Mouse (Mus musculus): Measurements from ENCODE around the gene Tdrd7. TPM values are rescaled to one million over a fixed set of nuclear protein-coding genes. Genes with fewer than 3 reads are reported as not detected.

Gene Tdrd7
- 0.24 and 0.26 TPM in 2 replicates for polyA plus RNA-seq (2012)

- TF ChIP-seq GATA1 (IDR thresholded peaks at IDR 0.05; ENCODE audit: low read length), result no peak
Observed at GRCm38 (mm10) chr4:45964771-45965439, at the start of gene Tdrd7. TSS of gene Tdrd7 (plus strand) at chr4:45965334.

GRCm38 (mm10) chr4:45917091-45917490 lies 48.0 kb upstream of the Tdrd7 start:
- no peak for TF ChIP-seq GATA1 (IDR thresholded peaks at IDR 0.05; ENCODE audit: low read length)

- TF ChIP-seq GATA1 (IDR thresholded peaks at IDR 0.05; ENCODE audit: low read length), result no peak
Observed at GRCm38 (mm10) chr4:45921663-45922435, 43.3 kb upstream of the Tdrd7 start.

- no peak for TF ChIP-seq GATA1 (IDR thresholded peaks at IDR 0.05; ENCODE audit: low read length)
Observed at GRCm38 (mm10) chr4:45924011-45924410, 41.1 kb upstream of the Tdrd7 start.

- TF ChIP-seq GATA1 (IDR thresholded peaks at IDR 0.05; ENCODE audit: low read length), result no peak
Observed at GRCm38 (mm10) chr4:45928561-45928960, 36.6 kb upstream of the Tdrd7 start.

- no peak for TF ChIP-seq GATA1 (IDR thresholded peaks at IDR 0.05; ENCODE audit: low read length)
Observed at GRCm38 (mm10) chr4:45941628-45942044, 23.5 kb upstream of the Tdrd7 start.

- TF ChIP-seq GATA1 (IDR thresholded peaks at IDR 0.05; ENCODE audit: low read length), result no peak
Observed at GRCm38 (mm10) chr4:45947729-45948128, 17.4 kb upstream of the Tdrd7 start.

GRCm38 (mm10) chr4:45949109-45949848 lies 15.9 kb upstream of the Tdrd7 start:
- TF ChIP-seq GATA1 (IDR thresholded peaks at IDR 0.05; ENCODE audit: low read length), result no peak

GRCm38 (mm10) chr4:45951830-45952229 lies 13.3 kb upstream of the Tdrd7 start:
- TF ChIP-seq GATA1 (IDR thresholded peaks at IDR 0.05; ENCODE audit: low read length), result no peak

GRCm38 (mm10) chr4:45953025-45953919 lies 11.9 kb upstream of the Tdrd7 start:
- no peak for TF ChIP-seq GATA1 (IDR thresholded peaks at IDR 0.05; ENCODE audit: low read length)

- TF ChIP-seq GATA1 (IDR thresholded peaks at IDR 0.05; ENCODE audit: low read length), result no peak
Observed at GRCm38 (mm10) chr4:45955235-45955634, 9.9 kb upstream of the Tdrd7 start.

- no peak for TF ChIP-seq GATA1 (IDR thresholded peaks at IDR 0.05; ENCODE audit: low read length)
Observed at GRCm38 (mm10) chr4:45956131-45956530, 9.0 kb upstream of the Tdrd7 start.

GRCm38 (mm10) chr4:45956706-45957105 lies 8.4 kb upstream of the Tdrd7 start:
- no peak for TF ChIP-seq GATA1 (IDR thresholded peaks at IDR 0.05; ENCODE audit: low read length)

GRCm38 (mm10) chr4:45965737-45966447 lies 758 bp downstream of the Tdrd7 start:
- no peak for TF ChIP-seq GATA1 (IDR thresholded peaks at IDR 0.05; ENCODE audit: low read length)

Measured in G1E-ER4 (cell line).